Mouse (Mus musculus) lung, embryonic 16.5 days (tissue): ENCODE data around the gene Rgs11. TPM values are rescaled to one million over a fixed set of nuclear protein-coding genes. Genes with fewer than 3 reads are reported as not detected.

Experiments used
- ATAC-seq: fragments of 200-750 bp; cut with Nextera tagmentation; 2 replicates; pipeline ENCODE4 v1.8.0; 2017; ENCODE audit warnings: low read depth, mild to moderate bottlenecking, moderate library complexity
- H3K27ac ChIP-seq: fragments of 300-500 bp; sonication (generic); 2 replicates; pipeline ENCODE4 v1.5.1; 2014; ENCODE audit warnings: mild to moderate bottlenecking, control low read depth, low read length
- H3K27me3 ChIP-seq: fragments of 300-500 bp; sonication (generic); 2 replicates; pipeline ENCODE4 v1.6.1; 2014; ENCODE audit warnings: low read depth, low read length, mixed read lengths; ENCODE audit not compliant: control insufficient read depth, insufficient read depth
- H3K36me3 ChIP-seq: fragments of 300-500 bp; sonication (generic); 2 replicates; pipeline ENCODE4 v1.6.1; 2014; ENCODE audit warnings: low read length; ENCODE audit not compliant: control insufficient read depth, insufficient read depth
- H3K4me1 ChIP-seq: fragments of 300-500 bp; sonication (generic); replicated peaks from 2 replicates; pipeline ENCODE4 v1.6.1; 2014; ENCODE audit warnings: low read length, mixed read lengths; ENCODE audit not compliant: control insufficient read depth, insufficient read depth
- H3K4me2 ChIP-seq: fragments of 300-500 bp; sonication (generic); 2 replicates; pipeline ENCODE4 v1.6.1; 2014; ENCODE audit warnings: low read depth, low read length, control low read depth
- H3K4me3 ChIP-seq: fragments of 300-500 bp; sonication (generic); 2 replicates; pipeline ENCODE4 v1.5.1; 2014; ENCODE audit warnings: mild to moderate bottlenecking, low read length, control low read depth
- H3K9ac ChIP-seq: fragments of 300-500 bp; sonication (generic); 2 replicates; pipeline ENCODE4 v1.6.1; 2014; ENCODE audit warnings: low read length, control low read depth
- H3K9me3 ChIP-seq: fragments of 300-500 bp; sonication (generic); 2 replicates; pipeline ENCODE4 v1.6.1; 2016; ENCODE audit warnings: low read length; ENCODE audit not compliant: control insufficient read depth
- WGBS: fragments of 180-500 bp; shearing (Covaris S2); extraction: QIAGEN DNeasy Blood & Tissue Kit; methylation state at CpG from one replicate; pipeline ENCODE4 v1.1.7; 2014; 5-methylcytosine and 5-hydroxymethylcytosine counted together
- polyA plus RNA-seq: library from polyadenylated mRNA; unstranded; fragments of >200 nt; fragmentation: Nextera tagmentation; extraction: Ambion mirVana; gene quantifications from 2 replicates; pipeline ENCODE4 v1.2.1, GENCODE M21; 2015

The Rgs11 gene
- polyA plus RNA-seq, 1 experiment from 2014 or later, result 13.3 TPM

DNA sequence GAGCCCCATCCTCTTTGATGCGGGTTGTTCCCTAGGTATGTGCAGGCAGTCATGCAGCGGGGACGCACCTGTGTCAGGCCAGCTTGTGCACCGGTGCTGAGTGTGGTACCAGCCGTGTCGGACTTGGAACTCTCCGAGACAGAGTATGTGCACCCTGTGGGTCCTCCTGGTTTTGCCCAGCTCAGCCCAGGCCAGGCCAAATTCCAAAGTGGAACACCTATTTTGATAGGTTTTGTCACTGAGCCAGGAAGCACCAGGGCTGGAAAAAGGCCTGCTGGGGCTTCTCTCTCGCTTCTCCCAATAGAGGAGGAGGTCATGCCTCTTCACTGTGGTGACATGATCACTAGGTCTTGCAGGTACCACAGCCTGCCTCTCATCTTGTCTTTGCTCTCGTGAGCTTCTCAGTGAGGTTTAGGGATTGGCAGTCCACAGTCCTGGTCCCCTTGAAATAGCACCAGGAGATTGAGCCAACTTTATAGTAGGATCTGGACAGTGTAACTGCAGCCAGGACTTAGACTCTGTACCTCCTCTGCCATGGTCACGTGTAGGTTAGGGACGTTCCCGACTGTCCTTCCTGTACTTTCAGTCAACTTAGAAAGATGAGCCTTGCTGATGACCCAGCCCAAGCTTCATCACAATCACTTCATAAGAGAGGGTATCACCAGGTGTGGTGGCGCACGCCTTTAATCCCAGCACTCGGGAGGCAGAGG is 10.1 kb upstream of the Rgs11 start:
- 94% methylated on average over 15 of the region's 15 CpGs for WGBS
- Histone ChIP-seq H3K27me3 (no peaks in the 10 kb centered on the region), H3K4me3 (no peak overlapping the region), H3K27ac (no peak overlapping the region), H3K9me3 (no peaks in the 10 kb centered on the region), H3K4me1 (no peaks in the 10 kb centered on the region), H3K9ac (no peak overlapping the region), H3K36me3 (peaks cover 46% of the 10 kb centered on the region), H3K4me2 (no peak overlapping the region)
- ATAC-seq, result no peak

DNA sequence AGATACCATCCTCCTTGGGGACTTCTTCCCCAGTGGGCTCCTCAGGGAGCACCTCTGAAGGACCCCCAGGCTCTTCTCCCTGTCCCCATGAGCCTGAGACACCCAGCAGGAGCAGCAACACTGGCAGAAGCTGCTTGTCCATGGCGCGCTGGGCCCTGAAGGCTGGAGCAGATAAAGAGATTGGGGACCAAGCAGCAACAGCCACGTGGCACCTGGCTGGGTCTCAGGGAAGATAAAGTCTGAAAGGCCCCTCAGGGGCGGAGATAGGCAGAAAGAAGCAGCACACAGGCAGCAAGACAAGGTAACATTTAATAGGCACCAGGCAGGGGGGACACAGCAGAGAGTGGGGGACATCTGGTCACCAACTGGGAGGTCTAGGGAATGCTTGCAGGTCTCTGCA is 3.9 kb upstream of the Rgs11 start, which contains the start of gene Pdia2:
Gene Pdia2, minus strand, starts transcription at position 196 of the 400 bp plus-strand sequence.
- H3K27me3 ChIP-seq, result peaks cover 33% of the 10 kb centered on the region
- H3K36me3 ChIP-seq, result peaks cover 16% of the 10 kb centered on the region
- no peak within 1 kb of the TSS for H3K27ac ChIP-seq
- H3K9me3 ChIP-seq, result no peaks in the 10 kb centered on the region
- no peak for ATAC-seq
- peaks cover 19% of the 10 kb centered on the region for H3K4me1 ChIP-seq
- no peak within 1 kb of the TSS for H3K4me2 ChIP-seq
- 74% methylated on average over 4 of the region's 4 CpGs for WGBS
- no peak within 1 kb of the TSS for H3K4me3 ChIP-seq
- no peak within 1 kb of the TSS for H3K9ac ChIP-seq

- Histone ChIP-seq H3K9me3 (no peaks in the 10 kb centered on the region), H3K4me3 (peak overlapping the region; percentile 57), H3K4me2 (peak overlapping the region; percentile 95), H3K9ac (peak overlapping the region; percentile 71), H3K27ac (no peak overlapping the region), H3K36me3 (peaks cover 7% of the 10 kb centered on the region), H3K27me3 (peaks cover 34% of the 10 kb centered on the region), H3K4me1 (peaks cover 19% of the 10 kb centered on the region)
- under 1% methylated on average over 62 of the region's 92 CpGs for WGBS
- peak; percentile 54 for ATAC-seq
Measured at GRCm38 (mm10) chr17:26200831-26201705, 1.7 kb upstream of the Rgs11 start.

- Histone ChIP-seq H3K9ac (no peak overlapping the region), H3K36me3 (peaks cover under 1% of the 10 kb centered on the region; the same call in 1 of the 2 replicates), H3K9me3 (no peaks in the 10 kb centered on the region), H3K27me3 (peaks cover 34% of the 10 kb centered on the region), H3K27ac (no peak overlapping the region), H3K4me3 (no peak overlapping the region), H3K4me2 (no peak overlapping the region), H3K4me1 (peaks cover 19% of the 10 kb centered on the region)
- ATAC-seq, result no peak
Measured at GRCm38 (mm10) chr17:26201998-26202397, 753 bp upstream of the Rgs11 start.

GRCm38 (mm10) chr17:26203321-26203811 is 615 bp downstream of the Rgs11 start:
- peak; percentile 16; the same call in 1 of the 2 replicates for ATAC-seq
- Histone ChIP-seq H3K27me3 (peaks cover 34% of the 10 kb centered on the region), H3K27ac (no peak overlapping the region), H3K9me3 (no peaks in the 10 kb centered on the region), H3K9ac (peak overlapping the region; percentile 37), H3K4me3 (peak overlapping the region; percentile 56), H3K4me1 (peaks cover 19% of the 10 kb centered on the region), H3K36me3 (no peaks in the 10 kb centered on the region), H3K4me2 (peak overlapping the region; percentile 89)
- WGBS, result under 1% methylated on average over 30 of the region's 30 CpGs

DNA sequence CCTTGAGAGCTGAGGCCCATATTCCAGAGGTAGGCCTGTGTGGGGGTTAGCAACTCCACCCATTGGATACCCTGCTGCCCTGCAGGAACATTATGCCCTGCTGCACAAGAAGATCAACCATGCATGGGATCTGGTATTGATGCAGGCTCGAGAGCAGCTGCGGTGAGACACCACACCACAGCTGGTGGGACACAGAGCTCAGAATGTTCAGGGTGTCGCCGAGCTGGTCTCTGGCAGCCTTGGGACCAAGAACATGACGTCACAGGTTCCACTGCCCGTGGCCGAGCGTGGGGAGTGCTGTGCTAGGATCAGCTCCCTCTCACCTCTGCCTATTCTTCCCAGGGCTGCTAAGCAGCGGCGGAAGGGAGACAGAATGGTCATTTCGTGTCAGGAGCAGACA is 2.0 kb downstream of the Rgs11 start:
- peaks cover 19% of the 10 kb centered on the region for H3K4me1 ChIP-seq
- no peak overlapping the region for H3K9ac ChIP-seq
- no peak overlapping the region for H3K4me3 ChIP-seq
- 40% methylated on average over 11 of the region's 11 CpGs for WGBS
- no peak overlapping the region for H3K27ac ChIP-seq
- no peak overlapping the region for H3K4me2 ChIP-seq
- ATAC-seq, result no peak
- H3K9me3 ChIP-seq, result no peaks in the 10 kb centered on the region
- H3K27me3 ChIP-seq, result peaks cover 34% of the 10 kb centered on the region
- H3K36me3 ChIP-seq, result no peaks in the 10 kb centered on the region

DNA sequence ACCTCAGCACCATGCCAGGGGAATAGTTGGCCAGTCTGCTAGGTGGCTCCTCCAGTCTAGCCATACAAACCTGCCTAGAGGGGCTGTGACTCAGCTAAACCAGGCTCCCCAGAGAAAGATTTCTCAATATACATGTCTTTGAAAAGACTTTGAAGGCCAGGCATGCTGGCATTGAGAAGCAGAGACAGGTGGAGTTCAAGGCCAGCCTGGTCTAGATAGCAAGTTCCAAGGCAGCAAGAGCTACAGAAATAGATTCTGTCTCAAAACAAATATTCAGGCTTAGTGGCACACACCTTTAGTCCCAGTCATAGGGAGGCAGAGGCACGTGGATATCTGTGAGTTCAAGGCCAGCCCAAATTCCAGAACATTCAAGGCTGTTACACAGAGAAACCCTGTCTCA is 3.6 kb downstream of the Rgs11 start:
- H3K27ac ChIP-seq, result no peak overlapping the region
- WGBS, result 43% methylated on average over 1 of the region's 1 CpGs
- no peak overlapping the region for H3K4me2 ChIP-seq
- no peaks in the 10 kb centered on the region for H3K36me3 ChIP-seq
- no peak overlapping the region for H3K4me3 ChIP-seq
- no peak overlapping the region for H3K9ac ChIP-seq
- H3K27me3 ChIP-seq, result peaks cover 23% of the 10 kb centered on the region
- H3K4me1 ChIP-seq, result peaks cover 14% of the 10 kb centered on the region
- H3K9me3 ChIP-seq, result no peaks in the 10 kb centered on the region
- no peak for ATAC-seq

DNA sequence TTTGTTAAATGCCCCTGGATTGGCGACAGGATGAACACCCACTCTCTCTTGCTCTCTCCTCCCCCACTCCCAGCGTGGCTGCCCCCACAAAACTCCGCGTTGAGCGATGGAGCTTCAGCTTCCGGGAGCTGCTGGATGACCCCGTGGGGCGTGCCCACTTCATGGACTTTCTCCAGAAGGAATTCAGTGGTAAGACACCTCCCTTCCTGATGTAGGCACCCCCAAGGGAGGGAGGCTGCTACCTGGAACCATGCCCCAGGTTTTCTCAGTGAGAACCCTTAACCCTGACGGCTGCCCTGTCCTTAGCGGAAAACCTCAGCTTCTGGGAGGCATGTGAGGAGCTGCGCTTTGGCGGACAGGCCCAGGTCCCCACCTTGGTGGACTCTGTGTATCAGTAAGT is 4.9 kb downstream of the Rgs11 start, which contains the start of gene Arhgdig:
Gene Arhgdig, minus strand, starts transcription at position 101 of the 400 bp plus-strand sequence.
- 83% methylated on average over 12 of the region's 12 CpGs for WGBS
- Histone ChIP-seq H3K4me1 (peaks cover 9% of the 10 kb centered on the region; the same call in 1 of the 2 replicates), H3K4me3 (no peak within 1 kb of the TSS), H3K36me3 (no peaks in the 10 kb centered on the region), H3K27ac (no peak within 1 kb of the TSS), H3K9ac (no peak within 1 kb of the TSS), H3K9me3 (no peaks in the 10 kb centered on the region), H3K4me2 (no peak within 1 kb of the TSS), H3K27me3 (peaks cover 13% of the 10 kb centered on the region)
- no peak for ATAC-seq

- H3K4me2 ChIP-seq, result no peak overlapping the region
- no peaks in the 10 kb centered on the region for H3K9me3 ChIP-seq
- no peak overlapping the region for H3K4me3 ChIP-seq
- ATAC-seq, result 0 out of 2 replicates have a peak, but pooled peaks have one; percentile 31
- WGBS, result 73% methylated on average over 7 of the region's 7 CpGs
- H3K27me3 ChIP-seq, result no peaks in the 10 kb centered on the region
- H3K4me1 ChIP-seq, result no peaks in the 10 kb centered on the region
- H3K9ac ChIP-seq, result no peak overlapping the region
- no peak overlapping the region for H3K27ac ChIP-seq
- no peaks in the 10 kb centered on the region for H3K36me3 ChIP-seq
Measured at GRCm38 (mm10) chr17:26212241-26212640, 9.5 kb downstream of the Rgs11 start.
